Mouse (Mus musculus) bone marrow, adult 2 months (tissue): ENCODE measurements around the gene Arhgap45.

ENCODE experiments used
- CTCF ChIP-seq: fragments of 200-500 bp; IDR thresholded peaks from 2 replicates; pipeline ENCODE4 v1.5.1; 2011; ENCODE audit warnings: low read length, control low read depth; ENCODE audit not compliant: control insufficient read depth, insufficient read depth
- POLR2A ChIP-seq: fragments of 200-500 bp; IDR thresholded peaks from 2 replicates; pipeline ENCODE4 v1.6.1; 2011; ENCODE audit warnings: low read depth, mild to moderate bottlenecking, control low read depth, low read length, borderline replicate concordance; ENCODE audit not compliant: control insufficient read depth

GRCm38 (mm10) chr10:80033511-80034391 is 17.3 kb downstream of the Arhgap45 start:
- peak; percentile 53 for TF ChIP-seq CTCF
- no peak for TF ChIP-seq POLR2A
